Mouse (Mus musculus) lung, postnatal 0 days (tissue): Measurements from ENCODE around the gene Wdr17. TPM values are rescaled to one million over a fixed set of nuclear protein-coding genes. Genes with fewer than 3 reads are reported as not detected.

ENCODE experiments used
- ATAC-seq: fragments of 200-750 bp; cut with Nextera tagmentation; 2 replicates; pipeline ENCODE4 v1.8.0; 2017; ENCODE audit warnings: moderate library complexity
- DNase-seq: peaks from one replicate; pipeline ENCODE4 v3.0.0-alpha.2; 2016; ENCODE audit warnings: low spot score
- H3K27ac ChIP-seq: fragments of 300-500 bp; sonication (generic); 2 replicates; pipeline ENCODE4 v1.5.1; 2014; ENCODE audit warnings: antibody characterized with exemption, mild to moderate bottlenecking, low read length, mixed read lengths
- H3K27me3 ChIP-seq: fragments of 300-500 bp; sonication (generic); replicated peaks from 2 replicates; pipeline ENCODE4 v1.6.1; 2014; ENCODE audit warnings: low read length, mixed read lengths; ENCODE audit not compliant: insufficient read depth
- H3K36me3 ChIP-seq: fragments of 300-500 bp; sonication (generic); 2 replicates; pipeline ENCODE4 v1.6.1; 2014; ENCODE audit warnings: low read length, mixed read lengths; ENCODE audit not compliant: insufficient read depth
- H3K4me1 ChIP-seq: fragments of 300-500 bp; sonication (generic); 2 replicates; pipeline ENCODE4 v1.6.1; 2014; ENCODE audit warnings: antibody characterized with exemption, low read depth, low read length, mixed read lengths; ENCODE audit not compliant: insufficient read depth
- H3K4me2 ChIP-seq: fragments of 300-500 bp; sonication (generic); replicated peaks from 2 replicates; pipeline ENCODE4 v1.6.1; 2014; ENCODE audit warnings: low read depth, mild to moderate bottlenecking, low read length, moderate library complexity, mixed read lengths
- H3K4me3 ChIP-seq: fragments of 300-500 bp; sonication (generic); 2 replicates; pipeline ENCODE4 v1.5.1; 2014; ENCODE audit warnings: low read depth, low read length
- H3K9ac ChIP-seq: fragments of 300-500 bp; sonication (generic); replicated peaks from 2 replicates; pipeline ENCODE4 v1.6.1; 2014; ENCODE audit warnings: low read depth, mild to moderate bottlenecking
- H3K9me3 ChIP-seq: fragments of 300-500 bp; sonication (generic); 2 replicates; pipeline ENCODE4 v1.6.1; 2016; ENCODE audit warnings: low read length, mixed read lengths
- CTCF ChIP-seq: IDR thresholded peaks from 2 replicates; pipeline ENCODE4 v1.5.1; 2016; ENCODE audit warnings: antibody characterized with exemption, mild to moderate bottlenecking
- EP300 ChIP-seq: IDR thresholded peaks from 2 replicates; pipeline ENCODE4 v1.6.1; 2016; ENCODE audit warnings: antibody characterized with exemption, mild to moderate bottlenecking, control low read depth
- WGBS: fragments of 180-500 bp; shearing (Covaris S2); extraction: QIAGEN DNeasy Blood & Tissue Kit; methylation state at CpG from one replicate; pipeline ENCODE4 v1.1.7; 2014; 5-methylcytosine and 5-hydroxymethylcytosine counted together
- polyA plus RNA-seq: library from polyadenylated mRNA; unstranded; fragments of >200 nt; fragmentation: Nextera tagmentation; extraction: Ambion mirVana; gene quantifications from 2 replicates; pipeline ENCODE4 v1.2.1, GENCODE M21; 2015

Gene Wdr17
- polyA plus RNA-seq, 1 experiment from 2014 or later, result not detected

GRCm38 (mm10) chr8:54596051-54596450 is 290.9 kb downstream of the Wdr17 start:
- Histone ChIP-seq H3K9me3 (no peaks in the 10 kb centered on the region), H3K4me2 (no peak overlapping the region), H3K4me3 (no peak overlapping the region), H3K36me3 (no peaks in the 10 kb centered on the region), H3K27ac (no peak overlapping the region), H3K4me1 (no peaks in the 10 kb centered on the region), H3K27me3 (no peaks in the 10 kb centered on the region), H3K9ac (no peak overlapping the region)
- TF ChIP-seq EP300, result no peak
- TF ChIP-seq CTCF, result no peak
- ATAC-seq (no peak), DNase-seq (no peak)
- WGBS, result 59% methylated on average over 2 of the region's 2 CpGs

DNA sequence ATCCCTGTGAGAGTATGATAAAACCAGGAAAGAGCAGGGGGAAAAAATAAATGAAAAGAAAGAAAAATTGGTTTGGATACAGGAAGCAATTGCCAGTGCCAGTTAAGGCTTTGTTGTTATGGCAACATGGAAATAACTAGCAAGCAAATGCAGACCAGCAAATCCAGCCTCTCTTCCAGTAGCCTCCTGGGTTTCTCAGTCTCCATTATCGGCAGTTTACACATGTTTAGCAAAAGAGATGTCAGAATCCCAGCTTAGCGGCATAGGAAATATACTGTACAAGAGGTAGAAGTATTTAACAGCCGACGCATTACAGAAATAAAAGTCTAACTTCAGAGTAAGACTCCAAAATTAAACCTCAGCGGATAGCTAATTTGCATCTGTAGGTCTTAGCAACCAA is 292.4 kb downstream of the Wdr17 start:
- no peak for ATAC-seq
- 91% methylated on average over 5 of the region's 5 CpGs for WGBS
- Histone ChIP-seq H3K4me1 (no peaks in the 10 kb centered on the region), H3K36me3 (no peaks in the 10 kb centered on the region), H3K27ac (no peak overlapping the region), H3K27me3 (no peaks in the 10 kb centered on the region), H3K4me3 (no peak overlapping the region), H3K9ac (no peak overlapping the region), H3K9me3 (no peaks in the 10 kb centered on the region), H3K4me2 (no peak overlapping the region)
- no peak for DNase-seq
- TF ChIP-seq EP300 (no peak), CTCF (no peak)

GRCm38 (mm10) chr8:54582886-54583285 is 304.1 kb downstream of the Wdr17 start:
- Histone ChIP-seq H3K36me3 (no peaks in the 10 kb centered on the region), H3K4me3 (no peak overlapping the region), H3K4me2 (no peak overlapping the region), H3K4me1 (no peaks in the 10 kb centered on the region), H3K27ac (no peak overlapping the region), H3K9ac (no peak overlapping the region), H3K27me3 (no peaks in the 10 kb centered on the region), H3K9me3 (no peaks in the 10 kb centered on the region)
- 46% methylated on average over 1 of the region's 1 CpGs for WGBS
- no peak for ATAC-seq
- DNase-seq, result no peak
- no peak for TF ChIP-seq EP300
- TF ChIP-seq CTCF, result no peak

DNA sequence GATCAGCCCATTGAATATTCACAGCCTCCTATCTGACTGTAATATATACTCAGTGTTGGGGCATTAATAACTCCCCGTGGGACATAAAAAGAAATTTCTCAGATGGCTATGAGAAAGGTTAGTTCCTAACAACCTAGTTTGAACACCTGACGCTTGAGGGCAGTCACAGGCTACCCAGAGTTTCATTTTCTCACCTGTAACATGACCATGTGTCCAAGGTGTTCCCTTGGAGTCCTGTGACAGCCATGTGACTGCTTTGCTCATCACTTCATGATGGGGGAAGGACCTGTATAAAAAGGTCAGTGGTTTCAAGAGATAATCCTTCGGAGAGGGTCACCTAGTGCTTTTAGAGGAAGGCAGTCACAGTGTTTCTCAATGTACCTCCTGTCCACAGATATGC is 305.5 kb downstream of the Wdr17 start:
- DNase-seq (no peak), ATAC-seq (no peak)
- H3K4me1 ChIP-seq, result no peaks in the 10 kb centered on the region
- TF ChIP-seq CTCF, result no peak
- TF ChIP-seq EP300, result no peak
- H3K9ac ChIP-seq, result no peak overlapping the region
- H3K27me3 ChIP-seq, result no peaks in the 10 kb centered on the region
- no peaks in the 10 kb centered on the region for H3K36me3 ChIP-seq
- H3K27ac ChIP-seq, result no peak overlapping the region
- H3K9me3 ChIP-seq, result no peaks in the 10 kb centered on the region
- H3K4me3 ChIP-seq, result no peak overlapping the region
- H3K4me2 ChIP-seq, result no peak overlapping the region
- 77% methylated on average over 3 of the region's 3 CpGs for WGBS

Other genes with a start within 250 kb of the Wdr17 start
- 18.2 and 21.4 TPM in 2 replicates for gene Gpm6a, start 67.7 kb upstream of the Wdr17 start, polyA plus RNA-seq